Mouse (Mus musculus) CH12.LX (cell line): ENCODE measurements at regions not wholly inside any gene's neighbourhood (a gene's known extent, or its start where the extent isn't known, plus 50 kb on each side); places are given as distances from the start of the nearest gene placed in this dataset.

Experiments used
- CHD2 ChIP-seq: IDR thresholded peaks from 2 replicates; pipeline ENCODE4 v1.6.1; 2011; ENCODE audit warnings: low read length, improper control_type of control experiment
- CTCF ChIP-seq, 2 experiments: IDR thresholded peaks in 1 of 2; conservative IDR thresholded peaks in 1 of 2; 2 replicates each; pipeline ENCODE4 v1.5.1; 2011 to 2012; ENCODE audit warnings: low read depth in 2 of 2, low read length in 2 of 2, improper control_type of control experiment in 1 of 2, inconsistent platforms in 1 of 2, mild to moderate bottlenecking in 1 of 2, moderate library complexity in 1 of 2
- HCFC1 ChIP-seq: IDR thresholded peaks from 2 replicates; pipeline ENCODE4 v1.6.1; 2012; ENCODE audit warnings: low read depth, mild to moderate bottlenecking, inconsistent platforms, low read length, improper control_type of control experiment
- KAT2A ChIP-seq: IDR thresholded peaks from 2 replicates; pipeline ENCODE4 v1.6.1; 2012; ENCODE audit warnings: low read length, improper control_type of control experiment, inconsistent platforms; ENCODE audit not compliant: insufficient replicate concordance
- MAZ ChIP-seq: IDR thresholded peaks from 2 replicates; pipeline ENCODE4 v1.6.1; 2012; ENCODE audit warnings: low read depth, mild to moderate bottlenecking, inconsistent platforms, low read length, improper control_type of control experiment, moderate library complexity
- POLR2A ChIP-seq: IDR thresholded peaks from 2 replicates; pipeline ENCODE4 v1.6.1; 2011; ENCODE audit warnings: low read depth, mild to moderate bottlenecking, improper control_type of control experiment, low read length
- SMC3 ChIP-seq: IDR thresholded peaks from 2 replicates; pipeline ENCODE4 v1.6.1; 2011; ENCODE audit warnings: low read depth, low read length, improper control_type of control experiment
- TCF12 ChIP-seq: IDR thresholded peaks from 2 replicates; pipeline ENCODE4 v1.6.1; 2014; ENCODE audit warnings: low read depth, mild to moderate bottlenecking, inconsistent platforms, low read length, improper control_type of control experiment
- USF1 ChIP-seq: IDR thresholded peaks from 2 replicates; pipeline ENCODE4 v1.6.1; 2014; ENCODE audit warnings: low read depth, mild to moderate bottlenecking, inconsistent platforms, low read length, improper control_type of control experiment
- USF2 ChIP-seq: conservative IDR thresholded peaks from 2 replicates; pipeline ENCODE4 v1.6.1; 2011; ENCODE audit warnings: low read depth, low read length, improper control_type of control experiment
- ZKSCAN1 ChIP-seq: IDR thresholded peaks from 2 replicates; pipeline ENCODE4 v1.6.1; 2012; ENCODE audit warnings: low read depth, inconsistent platforms, low read length, improper control_type of control experiment, borderline replicate concordance

- no peak for TF ChIP-seq POLR2A
- no peak for TF ChIP-seq USF1
- TF ChIP-seq CTCF (conservative IDR thresholded peaks at IDR 0.05 in 1 of 2, IDR thresholded peaks at IDR 0.05 in 1 of 2; ENCODE audit: low read depth in 2 of 2, low read length in 2 of 2): no peak
- no peak for TF ChIP-seq CHD2
- no peak for TF ChIP-seq ZKSCAN1
- no peak for TF ChIP-seq SMC3
- TF ChIP-seq HCFC1: no peak
- TF ChIP-seq MAZ: no peak
- TF ChIP-seq KAT2A: no peak
- TF ChIP-seq TCF12: no peak
- no peak for TF ChIP-seq USF2
These were observed 62.3 kb upstream of the Kl start for GRCm38 (mm10) chr5:150890086-150890485.
